Mouse (Mus musculus) layer of hippocampus, postnatal 25 days (tissue): ENCODE measurements around the gene Unc45b. TPM values are rescaled to one million over a fixed set of nuclear protein-coding genes. Genes with fewer than 3 reads are reported as not detected.
"Not testable (repeated sequence)": the region's sequence is repeated elsewhere in the genome, so short reads cannot be mapped to it uniquely, and the experiment has no call there.

ENCODE experiments used
- DNase-seq, 2 experiments: peaks; one replicate each; pipeline ENCODE4 v3.0.0; 2022; ENCODE audit warnings: mixed read lengths in 2 of 2, low spot score in 1 of 2; ENCODE audit errors: extremely low spot score in 1 of 2
- total RNA-seq, 2 experiments: library from RNA; stranded (reverse); gene quantifications; 2 replicates each; pipeline ENCODE4 v1.2.3; 2021

Gene Unc45b
- total RNA-seq, 2 experiments from 2014 or later: 1.1 to 2.4 TPM

- DNase-seq: no peak
Observed at GRCm38 (mm10) chr11:82943336-82943735, 33.0 kb downstream of the Unc45b start.

GRCm38 (mm10) chr11:82945636-82946035, 35.3 kb downstream of the Unc45b start:
- no peak for DNase-seq

GRCm38 (mm10) chr11:82947457-82947856, 37.1 kb downstream of the Unc45b start:
- DNase-seq: no peak

- no peak for DNase-seq
Observed at GRCm38 (mm10) chr11:82949036-82949435, 38.7 kb downstream of the Unc45b start.

- DNase-seq: no peak
Observed at GRCm38 (mm10) chr11:82950736-82951481, 40.6 kb downstream of the Unc45b start, which contains the start of gene Slfn5. Gene Slfn5 (plus strand): TSS chr11:82951349.

GRCm38 (mm10) chr11:82951865-82952611, 41.7 kb downstream of the Unc45b start:
- no peak for DNase-seq

- no peak for DNase-seq
Observed at GRCm38 (mm10) chr11:82952612-82953542, 42.5 kb downstream of the Unc45b start.

GRCm38 (mm10) chr11:82954631-82955030, 44.3 kb downstream of the Unc45b start:
- no peak for DNase-seq

- no peak for DNase-seq
Observed at GRCm38 (mm10) chr11:82956925-82957324, 46.6 kb downstream of the Unc45b start.

GRCm38 (mm10) chr11:82959613-82960012, 49.3 kb downstream of the Unc45b start:
- no peak for DNase-seq

- DNase-seq: no peak
Observed at GRCm38 (mm10) chr11:82961743-82962142, 51.4 kb downstream of the Unc45b start.

- no peak for DNase-seq
Observed at GRCm38 (mm10) chr11:82962215-82962614, 51.9 kb downstream of the Unc45b start.

GRCm38 (mm10) chr11:82970712-82971589, 60.6 kb downstream of the Unc45b start:
- DNase-seq: peak; percentile 13 to 28

- no peak for DNase-seq
Observed at GRCm38 (mm10) chr11:82971590-82971974, 61.2 kb downstream of the Unc45b start.

GRCm38 (mm10) chr11:82973916-82974315, 63.6 kb downstream of the Unc45b start:
- DNase-seq: no peak

GRCm38 (mm10) chr11:82982409-82982808, 72.1 kb downstream of the Unc45b start:
- not testable (repeated sequence) for DNase-seq

GRCm38 (mm10) chr11:82983193-82983592, 72.8 kb downstream of the Unc45b start:
- DNase-seq: no peak

GRCm38 (mm10) chr11:82987621-82988020, 77.3 kb downstream of the Unc45b start:
- no peak for DNase-seq

- DNase-seq: no peak
Observed at GRCm38 (mm10) chr11:82989357-82989756, 79.0 kb downstream of the Unc45b start.
